Mouse (Mus musculus) myocyte (in vitro differentiated cells): Measurements from ENCODE around the gene Ncln. TPM values are rescaled to one million over a fixed set of nuclear protein-coding genes. Genes with fewer than 3 reads are reported as not detected.

Source experiments
- H3K27me3 ChIP-seq: one replicate; pipeline ENCODE4 v1.6.1; 2011; ENCODE audit not compliant: control insufficient read depth, insufficient read depth, insufficient read length
- H3K36me3 ChIP-seq: one replicate; pipeline ENCODE4 v1.6.1; 2011; ENCODE audit not compliant: control insufficient read depth, insufficient read depth
- H3K4me2 ChIP-seq: one replicate; pipeline ENCODE4 v1.6.1; 2011; ENCODE audit warnings: low read depth, control low read depth
- H3K4me3 ChIP-seq: one replicate; pipeline ENCODE4 v1.5.1; 2011; ENCODE audit warnings: mild to moderate bottlenecking, control low read depth, moderate library complexity
- H3K79me2 ChIP-seq: one replicate; pipeline ENCODE4 v1.6.1; 2011; ENCODE audit not compliant: control insufficient read depth, insufficient read depth
- H3ac ChIP-seq: one replicate; pipeline ENCODE4 v1.6.1; 2011; ENCODE audit not compliant: control insufficient read depth, insufficient read length
- CEBPB ChIP-seq: IDR thresholded peaks from 2 replicates; pipeline ENCODE4 v1.6.1; 2011; ENCODE audit warnings: mild to moderate bottlenecking, moderate library complexity; ENCODE audit not compliant: poor library complexity, insufficient read depth, severe bottlenecking
- E2F4 ChIP-seq: IDR thresholded peaks from one replicate; pipeline ENCODE4 v1.6.1; 2011; ENCODE audit warnings: mild to moderate bottlenecking, control low read depth, moderate library complexity; ENCODE audit not compliant: insufficient read depth
- MAX ChIP-seq: IDR thresholded peaks from one replicate; pipeline ENCODE4 v1.6.1; 2011; ENCODE audit warnings: low read depth, mild to moderate bottlenecking, control low read depth
- MYOD1 ChIP-seq, 3 experiments: IDR thresholded peaks; one replicate each; pipeline ENCODE4 v1.6.1; 2011; ENCODE audit warnings: control low read depth in 2 of 3, low read depth in 2 of 3, mild to moderate bottlenecking in 2 of 3, moderate library complexity in 1 of 3; ENCODE audit not compliant: insufficient read length in 2 of 3, control insufficient read depth in 1 of 3
- MYOG ChIP-seq, 3 experiments: IDR thresholded peaks; one replicate each; pipeline ENCODE4 v1.6.1; 2011; ENCODE audit warnings: control low read depth in 2 of 3, low read depth in 2 of 3, mild to moderate bottlenecking in 2 of 3; ENCODE audit not compliant: insufficient read length in 2 of 3, control insufficient read depth in 1 of 3, insufficient read depth in 1 of 3
- POLR2A ChIP-seq: IDR thresholded peaks from one replicate; pipeline ENCODE4 v1.6.1; 2011; ENCODE audit warnings: low read depth, mild to moderate bottlenecking, control low read depth, moderate library complexity; ENCODE audit not compliant: insufficient read length
- POLR2AphosphoS2 ChIP-seq: IDR thresholded peaks from one replicate; pipeline ENCODE4 v1.6.1; 2011; ENCODE audit warnings: low read depth, control low read depth; ENCODE audit not compliant: insufficient read length
- REST ChIP-seq: IDR thresholded peaks from one replicate; pipeline ENCODE4 v1.6.1; 2011; ENCODE audit warnings: mild to moderate bottlenecking, control low read depth, moderate library complexity; ENCODE audit not compliant: insufficient read depth, insufficient read length
- SRF ChIP-seq: IDR thresholded peaks from one replicate; pipeline ENCODE4 v1.6.1; 2011; ENCODE audit warnings: low read depth; ENCODE audit not compliant: control insufficient read depth, insufficient read length
- TCF12 ChIP-seq: IDR thresholded peaks from one replicate; pipeline ENCODE4 v1.6.1; 2011; ENCODE audit warnings: mild to moderate bottlenecking, control low read depth; ENCODE audit not compliant: poor library complexity, insufficient read depth, severe bottlenecking
- TCF3 ChIP-seq: IDR thresholded peaks from one replicate; pipeline ENCODE4 v1.6.1; 2011; ENCODE audit warnings: low read depth, control low read depth; ENCODE audit not compliant: insufficient read length
- USF1 ChIP-seq: IDR thresholded peaks from one replicate; pipeline ENCODE4 v1.6.1; 2011; ENCODE audit warnings: low read depth, mild to moderate bottlenecking, control low read depth, moderate library complexity
- polyA plus RNA-seq: library from polyadenylated mRNA; unstranded; fragments of >200 nt; fragmentation: generic; extraction: Trizol; gene quantifications from one replicate; pipeline ENCODE4 v1.2.1, GENCODE M21; 2012; ENCODE audit warnings: missing spikeins

Ncln gene
- 153 TPM for polyA plus RNA-seq

GRCm38 (mm10) chr10:81496264-81496901, at the start of gene Ncln:
Ncln (minus strand) TSS chr10:81496392.
- H3K4me3 ChIP-seq = peak within 1 kb of the TSS; percentile 94
- TF ChIP-seq E2F4 = peak; percentile 84
- TF ChIP-seq REST = no peak
- TF ChIP-seq MYOD1 (IDR thresholded peaks at IDR 0.05; ENCODE audit: control insufficient read depth in 1 of 3, insufficient read length in 2 of 3, low read depth in 2 of 3) = peak in 1 of 3 experiments; percentile 4
- peak; percentile 95 for TF ChIP-seq POLR2AphosphoS2
- TF ChIP-seq MYOG (IDR thresholded peaks at IDR 0.05; ENCODE audit: control insufficient read depth in 1 of 3, insufficient read depth in 1 of 3, insufficient read length in 2 of 3, low read depth in 2 of 3) = peak in 1 of 3 experiments; percentile 43
- peak; percentile 47 for TF ChIP-seq SRF
- TF ChIP-seq USF1 = no peak
- no peak for TF ChIP-seq CEBPB
- no peak for TF ChIP-seq TCF3
- TF ChIP-seq TCF12 = no peak
- TF ChIP-seq POLR2A = peak; percentile 98
- TF ChIP-seq MAX = peak; percentile 93

GRCm38 (mm10) chr10:81545161-81545747, 49.1 kb upstream of the Ncln start, which contains the start of gene Gna11:
Gna11 (minus strand) TSS chr10:81545190.
- Histone ChIP-seq H3K27me3 (no peaks in the 10 kb centered on the region), H3K4me3 (peak within 1 kb of the TSS; percentile 44), H3K79me2 (peaks cover 45% of the 10 kb centered on the region), H3ac (peak within 1 kb of the TSS; percentile 82), H3K4me2 (peak within 1 kb of the TSS; percentile 98), H3K36me3 (no peaks in the 10 kb centered on the region)
- TF ChIP-seq E2F4 (peak; percentile 7), POLR2A (peak; percentile 61), MYOG (IDR thresholded peaks at IDR 0.05; ENCODE audit: control insufficient read depth in 1 of 3, insufficient read depth in 1 of 3, insufficient read length in 2 of 3, low read depth in 2 of 3) (no peak)

More at GRCm38 (mm10) chr10:81496264-81496901, at the start of gene Ncln:
- H3ac ChIP-seq = peak within 1 kb of the TSS; percentile 95
- peak within 1 kb of the TSS; percentile 85 for H3K4me2 ChIP-seq
- no peaks in the 10 kb centered on the region for H3K27me3 ChIP-seq
- peaks cover 23% of the 10 kb centered on the region for H3K79me2 ChIP-seq
- H3K36me3 ChIP-seq = peaks cover 10% of the 10 kb centered on the region

- peak overlapping the region; percentile 98 for H3K4me2 ChIP-seq
- peak overlapping the region; percentile 82 for H3ac ChIP-seq
- no peaks in the 10 kb centered on the region for H3K27me3 ChIP-seq
- H3K79me2 ChIP-seq = peaks cover 52% of the 10 kb centered on the region
- TF ChIP-seq MAX (no peak), TCF3 (no peak), POLR2A (peak; percentile 77), POLR2AphosphoS2 (peak; percentile 22), SRF (no peak), MYOG (IDR thresholded peaks at IDR 0.05; ENCODE audit: control insufficient read depth in 1 of 3, insufficient read depth in 1 of 3, insufficient read length in 2 of 3, low read depth in 2 of 3) (peak in 2 of 3 experiments; percentile 14 to 57), E2F4 (no peak), USF1 (no peak), REST (no peak), CEBPB (no peak), TCF12 (no peak), MYOD1 (IDR thresholded peaks at IDR 0.05; ENCODE audit: control insufficient read depth in 1 of 3, insufficient read length in 2 of 3, low read depth in 2 of 3) (peak in 1 of 3 experiments; percentile 41)
- H3K4me3 ChIP-seq = peak overlapping the region; percentile 44
- no peaks in the 10 kb centered on the region for H3K36me3 ChIP-seq
Observed at GRCm38 (mm10) chr10:81544296-81545160, 48.3 kb upstream of the Ncln start.

- H3K36me3 ChIP-seq = no peaks in the 10 kb centered on the region
- peaks cover 55% of the 10 kb centered on the region for H3K79me2 ChIP-seq
- H3K27me3 ChIP-seq = no peaks in the 10 kb centered on the region
- TF ChIP-seq POLR2A = no peak
- TF ChIP-seq TCF12 = no peak
- no peak for TF ChIP-seq E2F4
- no peak for TF ChIP-seq CEBPB
- no peak for TF ChIP-seq REST
- no peak for TF ChIP-seq MYOG (IDR thresholded peaks at IDR 0.05; ENCODE audit: control insufficient read depth in 1 of 3, insufficient read depth in 1 of 3, insufficient read length in 2 of 3, low read depth in 2 of 3)
- TF ChIP-seq SRF = no peak
- no peak for TF ChIP-seq POLR2AphosphoS2
- TF ChIP-seq MAX = no peak
- TF ChIP-seq USF1 = no peak
- TF ChIP-seq MYOD1 (IDR thresholded peaks at IDR 0.05; ENCODE audit: control insufficient read depth in 1 of 3, insufficient read length in 2 of 3, low read depth in 2 of 3) = no peak
- TF ChIP-seq TCF3 = no peak
- peak overlapping the region; percentile 44 for H3K4me3 ChIP-seq
- H3K4me2 ChIP-seq = peak overlapping the region; percentile 98
- H3ac ChIP-seq = peak overlapping the region; percentile 82
Observed at GRCm38 (mm10) chr10:81543633-81544032, 47.4 kb upstream of the Ncln start.
